Mouse (Mus musculus) C2C12 (cell line): ENCODE measurements around the gene Specc1l. TPM values are rescaled to one million over a fixed set of nuclear protein-coding genes. Genes with fewer than 3 reads are reported as not detected.
A peak's percentile ranks its signal among the peaks of the same experiment; 100 is the strongest.

Source experiments
- H3K27me3 ChIP-seq: one replicate; pipeline ENCODE4 v1.6.1; 2011; ENCODE audit not compliant: control insufficient read depth, insufficient read depth, insufficient read length
- H3K36me3 ChIP-seq: one replicate; pipeline ENCODE4 v1.6.1; 2011; ENCODE audit not compliant: control insufficient read depth, insufficient read depth
- H3K4me3 ChIP-seq: one replicate; pipeline ENCODE4 v1.5.1; 2011; ENCODE audit warnings: mild to moderate bottlenecking, control low read depth; ENCODE audit not compliant: poor library complexity, insufficient read depth, severe bottlenecking
- H3K79me2 ChIP-seq: one replicate; pipeline ENCODE4 v1.6.1; 2011; ENCODE audit not compliant: control insufficient read depth, insufficient read depth
- H3K79me3 ChIP-seq: one replicate; pipeline ENCODE4 v1.6.1; 2011; ENCODE audit warnings: low read depth, control low read depth
- H3ac ChIP-seq: one replicate; pipeline ENCODE3; 2011; ENCODE audit warnings: low read depth; ENCODE audit not compliant: control insufficient read depth, insufficient read length
- CEBPB ChIP-seq: IDR thresholded peaks from one replicate; pipeline ENCODE4 v1.6.1; 2011; ENCODE audit warnings: low read depth, mild to moderate bottlenecking, control low read depth, moderate library complexity
- CTCF ChIP-seq: IDR thresholded peaks from one replicate; pipeline ENCODE4 v1.5.1; 2011; ENCODE audit not compliant: control insufficient read depth, insufficient read depth, insufficient read length
- FOSL1 ChIP-seq: IDR thresholded peaks from one replicate; pipeline ENCODE4 v1.8.0; 2011; ENCODE audit warnings: mild to moderate bottlenecking, low read length; ENCODE audit not compliant: poor library complexity, insufficient read depth, severe bottlenecking
- MAX ChIP-seq: IDR thresholded peaks from one replicate; pipeline ENCODE4 v1.6.1; 2011; ENCODE audit warnings: mild to moderate bottlenecking, control low read depth
- MYOD1 ChIP-seq: IDR thresholded peaks from one replicate; pipeline ENCODE4 v1.6.1; 2011; ENCODE audit warnings: low read depth; ENCODE audit not compliant: control insufficient read depth, insufficient read length
- MYOG ChIP-seq: IDR thresholded peaks from one replicate; pipeline ENCODE4 v1.6.1; 2011; ENCODE audit not compliant: control insufficient read depth, insufficient read length; ENCODE audit errors: extremely low read depth
- USF1 ChIP-seq: IDR thresholded peaks from one replicate; pipeline ENCODE4 v1.6.1; 2011; ENCODE audit warnings: low read depth, mild to moderate bottlenecking, control low read depth, moderate library complexity
- polyA plus RNA-seq: library from polyadenylated mRNA; unstranded; fragments of >200 nt; fragmentation: generic; extraction: Trizol; gene quantifications from one replicate; pipeline ENCODE4 v1.2.1, GENCODE M21; 2012; ENCODE audit warnings: missing spikeins

The Specc1l gene
- polyA plus RNA-seq, 1 experiment = 19.1 TPM

DNA sequence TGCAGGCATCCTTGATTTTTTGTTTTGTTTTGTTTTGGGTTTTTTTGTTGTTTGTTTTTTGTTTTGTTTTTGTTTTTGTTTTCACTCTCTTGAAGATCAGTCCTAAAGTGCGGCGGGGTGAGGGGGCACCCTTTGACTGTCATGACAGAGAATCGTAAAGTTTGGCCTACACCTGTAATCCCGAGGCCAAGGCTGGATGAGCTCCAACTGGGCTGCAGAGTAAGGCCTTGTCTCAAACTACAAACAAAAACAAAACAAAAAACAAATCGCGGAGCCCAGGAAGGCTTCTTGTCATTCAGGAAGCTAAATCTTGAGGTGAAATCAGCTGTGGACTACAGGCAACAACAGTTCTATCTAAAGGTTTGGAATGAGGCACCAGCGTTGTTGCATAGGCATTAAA is 1.1 kb downstream of the Specc1l start:
- H3ac ChIP-seq = no peak overlapping the region
- TF ChIP-seq USF1 (no peak), MYOD1 (no peak)
- no peaks in the 10 kb centered on the region for H3K36me3 ChIP-seq
- peaks cover 58% of the 10 kb centered on the region for H3K79me2 ChIP-seq
- peak overlapping the region; percentile 75 for H3K4me3 ChIP-seq
- H3K79me3 ChIP-seq = peaks cover 56% of the 10 kb centered on the region
- H3K27me3 ChIP-seq = no peaks in the 10 kb centered on the region

DNA sequence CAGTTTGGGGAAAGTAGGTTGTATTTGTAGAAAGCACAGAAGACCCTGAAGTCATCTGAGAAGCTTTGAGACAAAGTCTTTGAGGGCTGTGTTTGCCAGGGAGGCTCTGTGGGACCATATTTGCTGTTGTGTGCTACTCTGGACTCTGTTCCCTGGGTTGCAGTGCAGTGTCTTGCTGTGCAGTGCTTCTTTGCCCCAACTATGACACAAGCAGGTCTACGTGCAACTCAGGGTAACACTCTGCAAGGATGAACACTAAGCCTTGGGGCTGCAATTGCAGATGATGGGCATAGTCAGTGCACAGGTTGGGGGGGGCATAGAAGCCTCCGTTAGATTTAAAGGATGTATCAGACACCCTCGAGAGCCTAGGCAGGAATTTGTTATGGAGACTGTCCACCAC is 8.8 kb downstream of the Specc1l start:
- no peaks in the 10 kb centered on the region for H3K27me3 ChIP-seq
- peaks cover 96% of the 10 kb centered on the region for H3K79me2 ChIP-seq
- TF ChIP-seq MYOD1 (no peak), CEBPB (no peak), CTCF (no peak), MYOG (no peak), MAX (no peak), USF1 (no peak), FOSL1 (no peak)
- no peaks in the 10 kb centered on the region for H3K36me3 ChIP-seq
- no peak overlapping the region for H3ac ChIP-seq
- peaks cover 81% of the 10 kb centered on the region for H3K79me3 ChIP-seq
- H3K4me3 ChIP-seq = no peak overlapping the region

DNA sequence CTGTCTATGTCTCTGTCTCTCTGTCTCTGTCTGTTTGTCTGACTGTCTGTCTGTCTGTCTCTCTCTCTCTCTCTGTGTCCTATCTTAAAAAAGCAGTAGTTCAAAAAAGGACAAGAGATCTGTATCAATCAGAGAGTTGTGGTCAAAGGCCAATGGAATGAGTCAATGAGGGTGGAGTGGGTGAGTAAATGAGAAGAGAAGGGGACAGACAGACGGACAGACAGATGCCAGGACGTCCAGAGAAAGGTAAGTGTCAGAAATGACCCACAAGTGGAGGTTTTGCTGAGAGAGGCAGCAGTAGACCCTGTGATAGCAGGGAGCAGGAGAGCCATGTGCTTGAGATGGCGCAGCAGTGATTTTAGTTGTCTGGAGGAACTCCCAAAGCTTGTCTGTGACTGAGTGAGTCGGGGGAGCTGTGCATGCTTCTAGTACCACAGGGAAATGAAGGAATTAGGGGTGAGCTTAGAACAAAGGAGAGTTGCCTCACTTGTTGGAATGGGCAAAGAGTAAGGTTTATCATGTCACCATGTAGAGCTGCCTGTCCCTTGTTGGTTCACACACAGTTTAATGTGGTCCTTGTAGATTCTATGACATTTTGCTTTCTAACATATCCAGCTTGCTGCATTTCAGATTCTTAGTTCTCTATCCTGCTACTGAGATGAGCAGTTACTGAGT is 10.2 kb downstream of the Specc1l start:
- Histone ChIP-seq H3K4me3 (no peak overlapping the region), H3K36me3 (peaks cover 2% of the 10 kb centered on the region), H3K27me3 (no peaks in the 10 kb centered on the region), H3K79me3 (peaks cover 81% of the 10 kb centered on the region), H3K79me2 (peaks cover 96% of the 10 kb centered on the region), H3ac (peak overlapping the region; percentile 10)
- TF ChIP-seq MYOD1 (peak; percentile 14), CEBPB (no peak)

DNA sequence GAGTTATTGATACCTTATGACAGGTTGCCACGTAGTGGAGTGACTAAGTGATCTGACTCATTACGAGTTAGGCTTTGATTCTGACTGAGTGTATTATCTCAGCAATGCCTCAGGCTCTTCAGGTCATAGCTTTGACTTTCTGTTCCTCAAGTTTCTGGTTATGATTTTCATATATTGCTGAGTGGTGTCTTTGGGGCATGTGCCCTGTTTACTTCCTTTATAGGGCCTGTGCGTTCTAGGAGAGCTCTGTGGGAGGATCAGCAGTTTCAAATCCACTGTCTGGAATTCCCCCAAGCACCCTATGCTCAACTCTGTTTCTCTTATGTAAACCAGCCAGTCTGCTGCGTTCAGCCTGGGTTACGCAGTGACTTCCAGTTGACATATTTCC is 10.7 kb downstream of the Specc1l start:
- TF ChIP-seq FOSL1 (peak; percentile 81), MYOD1 (peak; percentile 15), USF1 (no peak), CTCF (no peak), MYOG (no peak)
- peaks cover 3% of the 10 kb centered on the region for H3K36me3 ChIP-seq

DNA sequence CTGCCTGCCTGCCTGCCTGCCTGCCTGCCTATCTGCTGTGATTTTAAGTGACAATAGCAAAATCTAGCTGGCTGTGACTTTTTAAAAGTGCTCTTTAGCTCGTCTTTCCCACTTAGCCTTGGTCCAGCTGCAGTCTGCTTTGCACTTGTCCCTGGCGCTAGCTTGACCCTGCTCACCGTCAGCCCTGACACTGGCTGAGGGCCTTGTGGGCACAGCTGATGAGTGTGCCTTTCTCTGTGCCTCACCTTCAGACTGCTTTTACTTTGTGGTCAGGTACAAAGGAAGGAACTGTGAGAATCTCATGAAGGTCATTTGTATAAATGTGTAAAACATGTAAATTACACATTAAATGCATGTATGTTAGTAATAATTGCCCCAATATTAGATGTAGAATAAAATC is 12.3 kb downstream of the Specc1l start:
- peak overlapping the region; percentile 40 for H3ac ChIP-seq
- H3K79me3 ChIP-seq = peaks cover 81% of the 10 kb centered on the region
- no peaks in the 10 kb centered on the region for H3K27me3 ChIP-seq
- TF ChIP-seq MYOG (no peak), MYOD1 (no peak)
- H3K79me2 ChIP-seq = peaks cover 96% of the 10 kb centered on the region
- peaks cover 3% of the 10 kb centered on the region for H3K36me3 ChIP-seq
- H3K4me3 ChIP-seq = no peak overlapping the region

More for the DNA sequence above, 10.7 kb downstream of the Specc1l start:
- peaks cover 81% of the 10 kb centered on the region for H3K79me3 ChIP-seq
- no peak overlapping the region for H3K4me3 ChIP-seq
- peak overlapping the region; percentile 30 for H3ac ChIP-seq
- no peaks in the 10 kb centered on the region for H3K27me3 ChIP-seq
- H3K79me2 ChIP-seq = peaks cover 96% of the 10 kb centered on the region

DNA sequence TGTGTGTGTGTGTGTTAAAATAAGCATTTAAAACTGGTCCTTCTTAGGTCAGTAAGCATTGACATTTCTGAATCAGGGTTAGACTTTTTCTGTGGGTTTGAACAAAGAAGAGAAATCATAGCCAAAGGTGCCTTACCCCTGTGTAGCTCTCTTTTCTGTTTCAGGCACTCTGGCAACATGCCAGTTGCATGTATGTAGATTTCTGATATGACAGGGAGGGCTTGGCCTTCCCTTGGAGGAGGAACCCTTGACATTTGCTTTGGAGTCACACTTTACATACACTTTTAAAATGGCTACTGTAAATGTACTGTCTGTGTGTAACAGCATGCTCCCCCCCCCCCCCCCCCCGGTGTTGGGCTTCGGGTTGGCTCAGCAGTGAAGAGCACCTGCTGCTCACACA is 12.8 kb downstream of the Specc1l start:
- TF ChIP-seq MYOG = no peak
- TF ChIP-seq CTCF = no peak
- TF ChIP-seq MAX = no peak
- TF ChIP-seq CEBPB = no peak
- no peak for TF ChIP-seq MYOD1
- TF ChIP-seq USF1 = no peak
- no peak for TF ChIP-seq FOSL1
- H3K4me3 ChIP-seq = no peak overlapping the region

DNA sequence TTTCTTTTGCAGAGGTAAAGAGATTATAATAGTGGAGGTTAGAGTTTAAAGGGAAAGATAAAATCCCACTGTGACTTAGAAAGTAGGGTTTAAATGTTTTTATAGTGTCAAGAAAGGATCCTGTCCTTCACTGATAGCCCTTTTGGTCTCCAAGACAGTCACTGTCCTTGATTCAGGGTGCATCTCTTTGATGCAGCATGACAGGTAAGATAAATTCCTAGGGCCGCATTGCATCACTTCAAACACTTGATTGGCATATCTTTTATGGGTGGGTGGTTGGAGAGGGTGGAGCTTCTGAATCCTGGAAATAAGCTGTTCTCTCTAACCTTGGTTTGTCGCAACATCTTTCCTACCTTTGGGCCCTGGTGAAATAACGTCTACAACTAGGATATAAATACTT is 15.5 kb downstream of the Specc1l start:
- Histone ChIP-seq H3ac (no peak overlapping the region), H3K4me3 (no peak overlapping the region), H3K79me2 (peaks cover 96% of the 10 kb centered on the region), H3K27me3 (no peaks in the 10 kb centered on the region), H3K36me3 (peaks cover 28% of the 10 kb centered on the region), H3K79me3 (peaks cover 72% of the 10 kb centered on the region)
- TF ChIP-seq CEBPB = no peak
- TF ChIP-seq CTCF = no peak
- no peak for TF ChIP-seq MYOG
- TF ChIP-seq MYOD1 = no peak
- TF ChIP-seq MAX = no peak
- no peak for TF ChIP-seq USF1
- TF ChIP-seq FOSL1 = no peak

More for the DNA sequence above, 12.8 kb downstream of the Specc1l start:
- no peaks in the 10 kb centered on the region for H3K27me3 ChIP-seq
- H3K79me3 ChIP-seq = peaks cover 78% of the 10 kb centered on the region
- peaks cover 4% of the 10 kb centered on the region for H3K36me3 ChIP-seq
- peaks cover 96% of the 10 kb centered on the region for H3K79me2 ChIP-seq
- no peak overlapping the region for H3ac ChIP-seq
